Mouse (Mus musculus) urinary bladder, postnatal 36 days (tissue): ENCODE measurements around the gene Olfr694.
"Not testable (repeated sequence)": the region's sequence is repeated elsewhere in the genome, so short reads cannot be mapped to it uniquely, and the experiment has no call there.

Experiments
- DNase-seq, 2 experiments: peaks; one replicate each; pipeline ENCODE4 v3.0.0; 2022; ENCODE audit warnings: low spot score in 2 of 2, mixed read lengths in 1 of 2

Olfr694 gene

GRCm38 (mm10) chr7:106691714-106692113 lies at the start of gene Olfr694:
Gene Olfr694, minus strand, starts transcription at chr7:106691814.
- no peak for DNase-seq

- DNase-seq, result no peak
These were observed 45.4 kb upstream of the Olfr694 start for GRCm38 (mm10) chr7:106737028-106737427.

- DNase-seq, result no peak
These were observed 42.1 kb upstream of the Olfr694 start for GRCm38 (mm10) chr7:106733717-106734116.

GRCm38 (mm10) chr7:106725654-106726053 lies 34.0 kb upstream of the Olfr694 start:
- DNase-seq, result not testable (repeated sequence)

GRCm38 (mm10) chr7:106716296-106716695 lies 24.7 kb upstream of the Olfr694 start, which contains the start of gene Olfr695:
Gene Olfr695, minus strand, starts transcription at chr7:106716396.
- no peak for DNase-seq

GRCm38 (mm10) chr7:106711463-106711862 lies 19.8 kb upstream of the Olfr694 start:
- DNase-seq, result no peak

- DNase-seq, result not testable (repeated sequence)
These were observed 16.1 kb upstream of the Olfr694 start for GRCm38 (mm10) chr7:106707705-106708104.

- no peak for DNase-seq
These were observed 5.3 kb upstream of the Olfr694 start for GRCm38 (mm10) chr7:106696891-106697290.

GRCm38 (mm10) chr7:106692976-106693375 lies 1.4 kb upstream of the Olfr694 start:
- DNase-seq, result no peak

- no peak for DNase-seq
These were observed 6.2 kb downstream of the Olfr694 start for GRCm38 (mm10) chr7:106685382-106685781.

- no peak for DNase-seq
These were observed 11.1 kb downstream of the Olfr694 start, which contains the start of gene Olfr693 for GRCm38 (mm10) chr7:106680484-106680883. Gene Olfr693, minus strand, starts transcription at chr7:106680584.

GRCm38 (mm10) chr7:106652344-106652652 lies 39.3 kb downstream of the Olfr694 start:
- DNase-seq, result no peak

- DNase-seq, result no peak
These were observed 39.9 kb downstream of the Olfr694 start for GRCm38 (mm10) chr7:106651555-106652343.

GRCm38 (mm10) chr7:106649774-106650173 lies 41.8 kb downstream of the Olfr694 start:
- no peak for DNase-seq

GRCm38 (mm10) chr7:106645261-106645660 lies 46.4 kb downstream of the Olfr694 start:
- DNase-seq, result no peak

- no peak for DNase-seq
These were observed 47.3 kb downstream of the Olfr694 start for GRCm38 (mm10) chr7:106644222-106644870.

GRCm38 (mm10) chr7:106640839-106641238 lies 50.8 kb downstream of the Olfr694 start:
- DNase-seq, result no peak

- DNase-seq, result no peak
These were observed 56.1 kb downstream of the Olfr694 start for GRCm38 (mm10) chr7:106635560-106635959.
